Mouse (Mus musculus): ENCODE results near the gene Madd.

DNA sequence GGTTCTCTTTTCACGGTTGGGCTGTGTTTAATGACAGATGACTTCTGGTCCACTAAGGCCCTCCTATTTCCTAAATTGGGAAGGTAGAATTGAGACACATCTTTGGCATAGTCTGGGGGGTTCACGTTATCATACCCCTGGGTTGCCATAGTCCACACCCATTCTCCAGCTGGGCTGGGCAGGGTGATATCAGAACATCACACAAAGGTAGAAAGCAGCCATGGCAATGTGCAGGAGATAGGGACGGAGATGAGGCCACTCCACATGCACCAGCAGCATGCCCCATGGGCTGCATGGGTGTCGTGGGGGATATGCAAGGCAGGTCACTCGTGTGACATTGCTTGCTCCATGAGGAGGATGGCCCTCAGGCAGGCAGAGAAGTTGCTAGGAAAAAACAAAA lies 20.1 kb downstream of the Madd start:
- TF ChIP-seq POLR2A (IDR thresholded peaks at IDR 0.05; ENCODE audit: borderline replicate concordance, low read depth, low read length): no peak
- no peak for TF ChIP-seq CTCF (IDR thresholded peaks at IDR 0.05; ENCODE audit: low read depth, low read length)

Measured in bone marrow macrophage, adult 2 months (primary cell).